Mouse (Mus musculus) heart, postnatal 0 days (tissue): ENCODE data around the gene Gba2.

ENCODE experiments used
- CTCF ChIP-seq: IDR thresholded peaks from 2 replicates; pipeline ENCODE4 v1.5.1; 2016; ENCODE audit warnings: antibody characterized with exemption, control low read depth, low read depth
- EP300 ChIP-seq: IDR thresholded peaks from 2 replicates; pipeline ENCODE4 v1.6.1; 2016; ENCODE audit warnings: antibody characterized with exemption, low read depth

- no peak for TF ChIP-seq CTCF
- TF ChIP-seq EP300, result no peak
Observed at GRCm38 (mm10) chr4:43579731-43580130, 1.1 kb upstream of the Gba2 start.
